Comparison of ENCODE assay signal across 19 mouse cellular contexts in the genomic region with DNA sequence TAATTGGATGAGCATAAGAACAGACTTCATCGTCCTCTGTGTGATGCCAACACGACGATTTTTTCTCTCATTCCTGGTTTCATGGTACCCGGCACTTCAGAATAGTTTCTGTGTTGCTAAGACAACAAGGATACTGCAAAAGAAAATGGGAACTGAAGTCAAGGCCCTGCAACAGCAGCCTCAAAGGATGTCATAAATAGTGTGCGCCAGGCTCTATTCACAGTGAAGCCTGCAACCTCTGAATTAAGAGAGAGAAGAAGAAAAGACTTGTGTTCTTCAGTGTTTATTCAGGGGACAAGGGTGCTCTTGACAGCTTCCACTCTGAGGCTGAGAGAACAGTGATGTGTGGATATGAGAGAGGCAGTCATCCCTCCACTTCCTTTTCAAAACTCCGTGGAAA. TPM values are rescaled to one million over a fixed set of nuclear protein-coding genes. Genes with fewer than 3 reads are reported as not detected.
DNase-seq lines count a peak whose midpoint lies in the region; ATAC-seq and TF ChIP-seq lines count a peak whose summit lies in the region.
"Had no signal": no experiment of that assay in that cellular context is flagged by ENCODE, and none has a peak within 500 bp of the region (broad histone marks: within the 10 kb centered on the region; RNA-seq: fewer than 3 reads in every experiment).

No protein-coding gene starts in this region.

- H3K9me3 ChIP-seq in hindbrain, embryonic 12.5 days (replicated peaks), result 0 out of 2 replicates have a peak, but pooled peaks cover 6% of the 10 kb centered on the region
- H3K9me3 ChIP-seq in midbrain, embryonic 14.5 days (ENCODE audit: control insufficient read depth, low read length), result no peaks in the 10 kb centered on the region
- no peaks in the 10 kb centered on the region for H3K9me3 ChIP-seq in intestine, postnatal 0 days (ENCODE audit: control insufficient read depth)
- H3K9me3 ChIP-seq: heart, embryonic 15.5 days; liver, embryonic 15.5 days had no signal

- no peak for TF ChIP-seq CTCF in layer of hippocampus, adult 2 months (conservative IDR thresholded peaks at IDR 0.05)
- TF ChIP-seq CTCF in lung, adult 2 months (IDR thresholded peaks at IDR 0.05; ENCODE audit: insufficient read depth, low read length), result no peak
- no peak for TF ChIP-seq CTCF in intestine, postnatal 0 days (IDR thresholded peaks at IDR 0.05; ENCODE audit: low read depth)

- H3K27ac ChIP-seq in layer of hippocampus, adult 2 months, result peak overlapping the region; percentile 29
- no peak overlapping the region for H3K27ac ChIP-seq in hindbrain, embryonic 12.5 days
- H3K27ac ChIP-seq in midbrain, embryonic 14.5 days (replicated peaks; ENCODE audit: low read depth, low read length), result no peak overlapping the region
- no peak overlapping the region for H3K27ac ChIP-seq in intestine, postnatal 0 days (ENCODE audit: low read depth, low read length)
- H3K27ac ChIP-seq: heart, adult 2 months; heart, embryonic 15.5 days; liver, embryonic 15.5 days had no signal

- 0 out of 2 replicates have a peak, but pooled peaks have one; percentile 38 for ATAC-seq in hindbrain, embryonic 12.5 days (ENCODE audit: low FRiP score)
- 0 out of 2 replicates have a peak, but pooled peaks have one; percentile 20 for ATAC-seq in midbrain, embryonic 14.5 days (ENCODE audit: low FRiP score, low TSS enrichment)
- ATAC-seq in intestine, postnatal 0 days, result no peak

- DNase-seq in layer of hippocampus, adult 2 months (ENCODE audit: low spot score in 2 of 2), result no peak
- no peak for DNase-seq in layer of hippocampus, adult 9-10 months (ENCODE audit: low spot score)
- peak; percentile 26 for DNase-seq in midbrain, embryonic 14.5 days
- DNase-seq in lung, adult 2 months, result no peak
- no peak for DNase-seq in kidney, adult 8-10 months
- DNase-seq: B cell, adult 2 months; cerebellum, adult 8-10 months; gastrocnemius, postnatal 10 days; heart, adult 2 months; kidney, adult 9 months; kidney, postnatal 4 days; lung, postnatal 10 days; right cerebral cortex, adult 18-20 months; spleen, adult 18-20 months; thymus, adult 18-20 months had no signal

- H3K4me3 ChIP-seq in layer of hippocampus, adult 2 months, result no peak overlapping the region
- no peak overlapping the region for H3K4me3 ChIP-seq in hindbrain, embryonic 12.5 days
- H3K4me3 ChIP-seq in midbrain, embryonic 14.5 days (replicated peaks; ENCODE audit: low read depth, low read length), result no peak overlapping the region
- H3K4me3 ChIP-seq in lung, adult 2 months (replicated peaks; ENCODE audit: extremely low read depth, low read depth, low read length), result no peak overlapping the region
- H3K4me3 ChIP-seq in intestine, postnatal 0 days (ENCODE audit: low read depth, low read length), result no peak overlapping the region
- H3K4me3 ChIP-seq: heart, adult 2 months; heart, embryonic 15.5 days; liver, embryonic 15.5 days had no signal

- H3K4me1 ChIP-seq in hindbrain, embryonic 12.5 days, result peaks cover 6% of the 10 kb centered on the region; the same call in 1 of the 2 replicates
- no peaks in the 10 kb centered on the region for H3K4me1 ChIP-seq in midbrain, embryonic 14.5 days (ENCODE audit: control insufficient read depth, insufficient read depth, low read length)
- no peaks in the 10 kb centered on the region for H3K4me1 ChIP-seq in lung, adult 2 months (ENCODE audit: control insufficient read depth, insufficient read depth, low read length)
- no peaks in the 10 kb centered on the region for H3K4me1 ChIP-seq in intestine, postnatal 0 days (replicated peaks; ENCODE audit: control insufficient read depth, insufficient read depth, low read length)
- H3K4me1 ChIP-seq: heart, embryonic 15.5 days; liver, embryonic 15.5 days had no signal

- no peak overlapping the region for H3K9ac ChIP-seq in hindbrain, embryonic 12.5 days
- no peak overlapping the region for H3K9ac ChIP-seq in midbrain, embryonic 14.5 days (replicated peaks; ENCODE audit: low read length)
- H3K9ac ChIP-seq in intestine, postnatal 0 days (ENCODE audit: low read depth, low read length), result no peak overlapping the region
- H3K9ac ChIP-seq: heart, embryonic 15.5 days; liver, embryonic 15.5 days had no signal

- no peaks in the 10 kb centered on the region for H3K36me3 ChIP-seq in hindbrain, embryonic 12.5 days
- no peaks in the 10 kb centered on the region for H3K36me3 ChIP-seq in midbrain, embryonic 14.5 days (ENCODE audit: control insufficient read depth, insufficient read depth, low read length)
- no peaks in the 10 kb centered on the region for H3K36me3 ChIP-seq in intestine, postnatal 0 days (ENCODE audit: control insufficient read depth, insufficient read depth)
- H3K36me3 ChIP-seq: heart, embryonic 15.5 days; liver, embryonic 15.5 days had no signal

- H3K4me2 ChIP-seq in hindbrain, embryonic 12.5 days (replicated peaks), result no peak overlapping the region
- no peak overlapping the region for H3K4me2 ChIP-seq in midbrain, embryonic 14.5 days (ENCODE audit: low read length)
- no peak overlapping the region for H3K4me2 ChIP-seq in intestine, postnatal 0 days (replicated peaks; ENCODE audit: low read depth)
- H3K4me2 ChIP-seq: heart, embryonic 15.5 days; liver, embryonic 15.5 days had no signal

- WGBS in hindbrain, embryonic 12.5 days, result 46% methylated on average over 6 of the region's 6 CpGs
- 27% methylated on average over 6 of the region's 6 CpGs for WGBS in midbrain, embryonic 14.5 days
- WGBS in lung, adult 2 months, result 60% methylated on average over 6 of the region's 6 CpGs
- 76% methylated on average over 6 of the region's 6 CpGs for WGBS in intestine, postnatal 0 days

- no peak for TF ChIP-seq POLR2A in lung, adult 2 months (IDR thresholded peaks at IDR 0.05; ENCODE audit: borderline replicate concordance, extremely low read depth, low read depth, low read length)

- no peaks in the 10 kb centered on the region for H3K27me3 ChIP-seq in hindbrain, embryonic 12.5 days
- no peaks in the 10 kb centered on the region for H3K27me3 ChIP-seq in midbrain, embryonic 14.5 days (ENCODE audit: control insufficient read depth, insufficient read depth, low read length)
- no peaks in the 10 kb centered on the region for H3K27me3 ChIP-seq in intestine, postnatal 0 days (replicated peaks; ENCODE audit: control insufficient read depth, insufficient read depth, low read length)
- H3K27me3 ChIP-seq: heart, embryonic 15.5 days; liver, embryonic 15.5 days had no signal

RNA-seq across cellular contexts. Expression of a gene that starts 57.5 kb away (rescaled TPM):
- 10 to 100 TPM; 73.2 to 78.4 TPM for total RNA-seq in layer of hippocampus, adult 2 months (2021)
- polyA plus RNA-seq in hindbrain, embryonic 12.5 days (2016; fragmentation: Nextera tagmentation; extraction: Ambion mirVana), result 19.9 and 20.5 TPM in 2 replicates
- 18.8 and 22.1 TPM in 2 replicates for polyA plus RNA-seq in midbrain, embryonic 14.5 days (2014; fragmentation: Nextera tagmentation; extraction: Ambion mirVana)
- polyA plus RNA-seq in lung, adult 2 months (2012; rRNA removed), result 11.3 and 15.3 TPM in 2 replicates
- polyA plus RNA-seq in intestine, postnatal 0 days (2015; fragmentation: Nextera tagmentation; extraction: Ambion mirVana), result 1.6 and 1.7 TPM in 2 replicates
